Mouse (Mus musculus) left cerebral cortex, adult 9 months (tissue): ENCODE measurements around the gene Adat1.
"Not testable (repeated sequence)": the region's sequence is repeated elsewhere in the genome, so short reads cannot be mapped to it uniquely, and the experiment has no call there.

Source experiments
- DNase-seq, 2 experiments: peaks; one replicate each; pipeline ENCODE4 v3.0.0; 2022; ENCODE audit warnings: low spot score in 2 of 2

Gene Adat1

DNA sequence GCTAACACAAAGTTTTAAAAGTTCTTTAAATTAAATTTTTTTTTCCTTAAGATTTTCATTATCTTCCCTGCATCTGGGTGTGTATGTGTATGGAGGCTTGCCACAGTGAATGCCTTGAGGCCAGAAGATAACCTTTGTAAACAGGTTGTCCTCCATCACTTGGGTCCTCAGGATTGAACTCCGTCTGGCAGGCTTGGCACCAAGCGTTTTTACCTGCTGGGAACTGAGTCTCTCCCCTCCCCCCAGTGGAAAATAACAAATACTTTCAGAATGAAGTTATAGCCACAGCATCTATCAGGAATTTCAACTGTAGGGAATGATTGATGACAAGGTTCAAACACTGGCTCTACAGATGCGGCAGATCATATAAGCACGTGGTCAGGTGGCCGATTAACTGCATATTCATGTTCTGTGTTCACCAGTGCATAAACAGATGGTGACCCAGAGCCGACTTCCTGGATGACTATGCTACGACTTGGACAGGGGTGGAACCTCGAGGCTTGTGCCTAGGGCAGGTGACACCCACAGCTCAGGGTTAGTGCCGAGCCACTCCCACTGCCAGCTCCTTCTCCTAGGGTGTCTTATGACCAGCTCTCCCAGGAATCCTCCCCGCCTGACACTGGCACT is 52.5 kb downstream of the Adat1 start:
- peak in 1 of 2 experiments; percentile 20 for DNase-seq

- not testable (repeated sequence) for DNase-seq
Measured at GRCm38 (mm10) chr8:111938076-111938985, 53.8 kb downstream of the Adat1 start.

- DNase-seq = no peak
Measured at GRCm38 (mm10) chr8:111937184-111937583, 54.9 kb downstream of the Adat1 start.

DNA sequence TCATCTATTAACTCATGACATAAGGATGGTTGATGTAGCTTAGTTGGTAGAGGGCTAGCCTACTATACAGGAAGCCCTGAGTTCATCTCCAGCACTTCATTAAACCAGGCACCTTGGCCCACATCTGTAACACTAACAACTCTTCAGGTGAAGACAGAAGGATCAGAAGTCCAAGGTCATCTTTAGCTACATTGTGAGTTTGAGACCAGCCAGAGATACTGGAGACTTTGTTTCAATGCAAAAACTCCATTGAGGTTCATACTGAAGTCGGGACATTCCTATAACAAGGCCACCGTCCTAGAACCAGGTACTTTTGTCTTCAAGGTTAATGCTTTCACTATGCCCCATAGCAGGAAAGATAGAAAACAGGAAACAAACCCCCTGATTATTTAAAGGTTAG is 57.9 kb downstream of the Adat1 start:
- DNase-seq = no peak

- peak; percentile 88 to 90 for DNase-seq
Measured at GRCm38 (mm10) chr8:111933348-111934076, 58.6 kb downstream of the Adat1 start, which contains the start of gene Tmem231. Tmem231 (minus strand) TSS chr8:111933881.

DNA sequence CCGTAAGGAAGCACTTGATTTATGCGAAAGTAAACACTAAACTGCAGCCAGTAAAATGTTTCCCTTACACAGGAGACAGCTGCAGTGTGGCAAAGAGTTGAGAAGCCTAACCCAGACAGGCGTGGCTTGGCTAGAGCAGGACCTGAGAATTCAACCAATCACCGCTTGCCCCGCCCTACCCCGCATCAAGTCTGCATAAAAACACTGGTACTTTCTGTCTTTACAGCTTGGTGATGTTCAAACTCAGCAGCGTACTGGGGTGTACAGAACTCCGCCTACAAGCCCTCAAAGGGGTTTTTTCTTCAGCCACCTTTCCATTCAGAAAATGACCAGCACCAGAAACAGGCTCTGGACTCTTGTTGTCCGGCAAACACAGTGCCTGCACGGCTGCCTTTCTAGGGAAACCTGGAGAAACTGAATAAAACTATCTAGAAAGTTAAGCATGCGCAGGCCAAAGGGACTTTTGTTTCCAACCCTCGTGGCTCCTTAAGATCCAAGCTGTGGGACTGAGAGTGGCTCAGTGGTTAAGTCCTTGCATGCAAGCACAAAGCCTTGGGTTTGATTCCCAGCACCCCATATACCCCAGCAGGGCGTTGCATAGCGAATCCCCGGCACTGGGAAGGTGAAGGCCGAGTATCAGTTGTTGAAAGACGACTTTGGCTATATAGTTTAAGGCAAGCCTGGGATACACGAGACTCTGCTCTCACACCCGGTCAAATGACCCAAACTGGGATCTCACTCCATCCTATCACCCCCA is 59.3 kb downstream of the Adat1 start:
- no peak for DNase-seq

DNA sequence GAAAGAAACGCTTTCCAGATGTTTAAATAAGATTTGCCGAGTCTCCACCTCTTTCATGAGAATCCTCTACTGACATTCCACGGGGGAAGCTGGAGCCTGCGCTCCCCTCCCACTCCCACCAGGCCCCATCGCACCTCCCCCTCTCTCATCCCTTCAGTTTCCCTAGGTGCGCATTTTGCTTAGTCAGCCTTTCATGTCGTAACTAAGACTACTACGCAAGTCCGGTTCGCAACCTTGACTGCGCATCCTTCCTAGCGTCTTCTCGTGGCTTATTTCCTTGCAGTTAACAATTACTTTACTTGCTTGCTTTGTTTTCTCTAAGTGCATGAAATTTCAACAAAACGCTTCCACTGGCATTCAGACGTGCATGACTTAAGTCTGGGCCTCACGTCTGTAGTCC is 60.4 kb downstream of the Adat1 start:
- no peak for DNase-seq

DNA sequence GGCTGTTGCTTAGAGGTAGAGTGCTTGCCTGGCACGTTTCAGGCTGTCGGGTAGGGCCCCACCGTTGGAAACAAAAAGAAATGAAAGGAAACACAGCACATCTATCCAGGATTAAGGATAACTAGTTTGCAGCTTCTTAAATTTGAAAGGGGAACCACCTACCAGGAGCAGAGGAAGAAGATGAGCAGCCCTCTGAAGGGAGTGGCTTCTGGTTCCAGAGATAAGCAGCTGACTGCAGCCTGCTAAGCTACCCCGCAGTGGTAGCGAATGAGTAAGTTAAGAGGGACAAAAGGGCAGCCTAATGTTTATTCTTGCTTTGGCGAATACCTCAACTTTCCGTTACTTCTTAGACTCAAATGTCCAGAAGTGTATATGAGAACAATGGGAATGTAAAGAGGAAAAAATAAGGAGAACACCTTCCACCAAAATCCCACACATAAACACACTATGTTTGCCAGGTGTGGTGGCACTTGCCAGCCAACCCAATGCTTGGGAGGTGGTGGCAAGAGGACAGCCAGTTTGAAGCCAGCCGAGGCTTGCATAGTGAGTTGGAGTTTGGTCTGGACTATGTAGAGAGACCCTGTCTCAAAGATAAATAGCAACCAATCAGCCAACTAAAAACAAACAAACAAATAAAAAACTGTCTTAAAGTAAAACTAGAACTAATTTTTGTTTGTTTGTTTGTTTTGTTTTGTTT is 62.3 kb downstream of the Adat1 start:
- no peak for DNase-seq

DNA sequence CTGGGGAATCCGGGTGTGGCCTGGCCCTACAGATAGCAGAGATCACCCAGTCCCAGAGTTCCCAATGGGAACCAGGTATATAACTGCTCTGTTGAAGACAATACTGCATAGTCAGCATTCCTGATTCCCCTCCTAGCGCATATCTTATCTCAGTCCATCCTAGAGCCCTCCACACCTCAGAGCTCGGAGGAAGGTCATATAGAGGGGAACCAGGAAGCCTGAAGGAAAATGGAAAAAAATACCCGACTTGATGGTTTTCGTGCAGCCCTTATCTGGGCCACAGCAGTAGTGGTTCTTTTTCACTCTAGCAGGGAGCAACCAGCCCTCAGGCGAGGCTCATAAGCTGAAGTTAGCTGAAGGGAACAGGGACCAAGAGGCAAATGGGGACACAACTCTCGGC is 67.1 kb downstream of the Adat1 start:
- DNase-seq = no peak

DNA sequence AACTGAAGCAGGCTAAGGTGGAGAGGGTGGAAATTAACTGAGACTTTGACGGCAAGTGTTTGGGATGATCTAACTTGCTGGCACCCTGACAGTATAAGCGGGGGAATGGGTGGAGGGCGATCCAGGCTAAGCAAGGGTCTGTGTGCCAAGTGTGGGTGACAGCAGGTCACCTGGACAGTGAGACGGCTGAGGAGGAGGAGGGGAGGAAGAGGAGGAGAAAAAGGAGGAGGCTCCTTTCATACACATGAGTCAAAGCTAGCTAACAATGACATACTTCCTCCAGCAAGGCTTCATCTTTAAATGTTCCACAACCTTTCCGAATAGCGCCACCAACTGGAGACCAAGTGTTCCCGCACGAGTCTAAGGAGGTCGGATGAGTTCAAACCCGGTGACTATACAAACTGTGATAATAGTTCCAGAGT is 68.7 kb downstream of the Adat1 start:
- DNase-seq = peak in 1 of 2 experiments; percentile 35

DNA sequence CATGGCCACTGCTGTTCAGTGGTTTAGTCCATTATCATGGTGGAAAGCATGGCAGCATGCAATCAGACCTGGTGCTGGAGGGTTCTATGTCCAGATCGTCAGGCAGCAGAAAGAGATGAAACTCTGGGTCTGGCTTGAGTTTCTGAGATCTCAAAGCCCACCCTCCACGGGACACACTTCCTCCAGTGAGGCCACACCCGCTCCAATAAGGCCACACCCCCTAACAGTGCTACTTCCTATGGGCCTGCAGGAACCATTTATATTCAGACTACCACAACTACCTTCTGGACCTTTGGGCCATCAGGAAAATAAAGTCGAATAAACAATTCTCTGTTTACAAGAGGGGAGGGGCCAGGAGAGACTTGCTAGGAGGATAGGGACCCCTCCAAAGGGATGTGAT is 71.1 kb downstream of the Adat1 start:
- DNase-seq = no peak

- no peak for DNase-seq
Measured at GRCm38 (mm10) chr8:111919663-111920062, 72.4 kb downstream of the Adat1 start.
